Mouse (Mus musculus) small intestine, adult 2 months (tissue): Measurements from ENCODE around the gene St6galnac3. TPM values are rescaled to one million over a fixed set of nuclear protein-coding genes. Genes with fewer than 3 reads are reported as not detected.

ENCODE experiments used
- H3K27ac ChIP-seq: fragments of 200-500 bp; 2 replicates; pipeline ENCODE4 v1.5.1; 2012; ENCODE audit warnings: low read depth, low read length, control low read depth, inconsistent platforms; ENCODE audit not compliant: insufficient read depth
- H3K27me3 ChIP-seq: fragments of 200-500 bp; 2 replicates; pipeline ENCODE4 v1.6.1; 2012; ENCODE audit warnings: mild to moderate bottlenecking, moderate library complexity, low read length, inconsistent platforms; ENCODE audit not compliant: control insufficient read depth, insufficient read depth
- H3K36me3 ChIP-seq: fragments of 200-500 bp; 2 replicates; pipeline ENCODE4 v1.6.1; 2012; ENCODE audit warnings: mild to moderate bottlenecking, low read length, control low read depth, inconsistent platforms; ENCODE audit not compliant: control insufficient read depth, insufficient read depth
- H3K4me1 ChIP-seq: fragments of 200-500 bp; 2 replicates; pipeline ENCODE4 v1.6.1; 2012; ENCODE audit warnings: low read length, inconsistent platforms, mixed read lengths; ENCODE audit not compliant: control insufficient read depth, insufficient read depth, insufficient read length
- H3K4me3 ChIP-seq: fragments of 200-500 bp; 2 replicates; pipeline ENCODE4 v1.5.1; 2012; ENCODE audit warnings: low read depth, mild to moderate bottlenecking, control low read depth, inconsistent platforms, low read length, moderate library complexity
- CTCF ChIP-seq: fragments of 200-500 bp; IDR thresholded peaks from 2 replicates; pipeline ENCODE4 v1.5.1; 2012; ENCODE audit warnings: low read depth, mild to moderate bottlenecking, control low read depth, inconsistent platforms, low read length, moderate library complexity, mixed read lengths; ENCODE audit not compliant: insufficient replicate concordance, insufficient read length; ENCODE audit errors: extremely low read depth
- POLR2A ChIP-seq: fragments of 200-500 bp; IDR thresholded peaks from 2 replicates; pipeline ENCODE4 v1.6.1; 2012; ENCODE audit warnings: low read depth, mild to moderate bottlenecking, control low read depth, inconsistent platforms, low read length, moderate library complexity
- WGBS: fragments of 180-500 bp; shearing (Covaris S2); methylation state at CpG from one replicate; pipeline ENCODE4 v1.1.7; 2018; 5-methylcytosine and 5-hydroxymethylcytosine counted together
- polyA plus RNA-seq: library from polyadenylated mRNA; depleted of rRNA; stranded (reverse); fragments of >200 nt; gene quantifications from 2 replicates; pipeline ENCODE4 v1.2.3, GENCODE M21; 2012

The St6galnac3 gene
- polyA plus RNA-seq, 1 experiment: 1.1 TPM

DNA sequence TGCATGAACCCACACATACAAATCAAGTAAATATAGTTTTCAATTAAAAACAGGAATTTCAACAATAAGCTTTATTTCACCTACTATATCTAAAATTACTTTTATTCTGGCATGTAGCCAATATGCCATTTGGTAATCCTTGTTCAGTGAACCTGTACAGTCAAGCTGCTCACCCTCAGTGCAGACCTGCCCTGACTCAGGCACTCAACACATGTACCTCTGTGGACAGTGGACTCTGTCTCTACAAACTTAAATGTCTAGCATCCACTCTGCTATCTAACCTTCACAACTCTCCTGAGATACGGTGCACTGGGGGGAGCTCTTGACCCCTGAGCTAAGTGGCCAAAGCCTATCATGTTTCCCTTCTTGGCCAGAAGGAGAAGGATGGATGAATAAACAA, 137.4 kb downstream of the St6galnac3 start:
- H3K4me3 ChIP-seq: no peak overlapping the region
- H3K4me1 ChIP-seq: no peaks in the 10 kb centered on the region
- H3K27ac ChIP-seq: no peak overlapping the region
- TF ChIP-seq POLR2A (no peak), CTCF (no peak)
- no peaks in the 10 kb centered on the region for H3K36me3 ChIP-seq
- WGBS: 52% methylated on average over 1 of the region's 1 CpGs
- no peaks in the 10 kb centered on the region; the same call in 1 of the 2 replicates for H3K27me3 ChIP-seq

- no peak for TF ChIP-seq CTCF
- no peak for TF ChIP-seq POLR2A
- H3K27ac ChIP-seq: no peak overlapping the region
- H3K36me3 ChIP-seq: no peaks in the 10 kb centered on the region
- no peaks in the 10 kb centered on the region for H3K4me1 ChIP-seq
- H3K4me3 ChIP-seq: no peak overlapping the region
- WGBS: 76% methylated on average over 3 of the region's 3 CpGs
- no peaks in the 10 kb centered on the region; the same call in 1 of the 2 replicates for H3K27me3 ChIP-seq
Measured at GRCm38 (mm10) chr3:153584836-153585235, 140.1 kb downstream of the St6galnac3 start.

DNA sequence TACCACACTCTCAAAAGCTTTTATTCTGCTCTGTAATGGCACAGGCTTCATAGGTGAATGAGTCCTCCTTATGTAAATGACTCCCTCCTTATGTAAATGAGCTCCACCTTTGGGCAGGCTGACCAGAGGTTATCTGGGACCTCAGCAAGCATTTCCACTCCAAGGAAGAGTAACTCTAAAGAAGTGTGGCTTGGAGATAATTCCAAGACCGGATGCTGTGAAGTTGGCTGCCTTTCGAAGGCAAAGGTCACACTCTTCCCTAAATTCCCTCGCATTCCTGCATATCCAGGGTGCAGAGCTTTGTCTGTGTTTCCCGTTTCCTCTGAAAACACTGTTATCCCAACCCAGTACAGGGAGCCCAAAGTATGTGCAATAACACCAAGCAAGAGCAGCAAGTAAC, 142.9 kb downstream of the St6galnac3 start:
- Histone ChIP-seq H3K27me3 (no peaks in the 10 kb centered on the region; the same call in 1 of the 2 replicates), H3K27ac (no peak overlapping the region), H3K4me1 (no peaks in the 10 kb centered on the region), H3K4me3 (no peak overlapping the region), H3K36me3 (no peaks in the 10 kb centered on the region)
- WGBS: 43% methylated on average over 4 of the region's 4 CpGs
- TF ChIP-seq CTCF: no peak
- no peak for TF ChIP-seq POLR2A

GRCm38 (mm10) chr3:153580625-153581024, 144.3 kb downstream of the St6galnac3 start:
- Histone ChIP-seq H3K27me3 (no peaks in the 10 kb centered on the region), H3K27ac (no peak overlapping the region), H3K4me3 (no peak overlapping the region), H3K36me3 (no peaks in the 10 kb centered on the region), H3K4me1 (no peaks in the 10 kb centered on the region)
- WGBS: 54% methylated on average over 2 of the region's 2 CpGs
- TF ChIP-seq POLR2A (no peak), CTCF (no peak)

DNA sequence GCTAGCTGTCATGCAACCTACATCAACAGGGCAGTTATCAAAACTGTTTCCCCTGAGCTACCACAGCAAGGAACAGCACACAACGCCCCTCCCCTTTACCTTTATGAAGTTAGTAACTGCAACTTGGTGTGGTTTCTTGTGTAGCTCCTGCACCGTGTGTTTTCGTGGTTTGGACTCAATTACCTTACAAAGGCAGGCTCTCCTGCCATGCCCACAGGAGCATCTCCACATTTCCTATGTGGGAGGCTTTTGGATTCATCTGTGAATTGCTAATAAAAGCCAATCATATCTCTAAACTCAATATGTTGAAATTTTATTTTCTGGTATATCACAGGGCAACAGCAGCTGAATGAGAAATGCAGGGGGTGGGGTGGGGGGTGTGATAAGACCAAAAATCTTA, 144.8 kb downstream of the St6galnac3 start:
- Histone ChIP-seq H3K4me3 (no peak overlapping the region), H3K36me3 (no peaks in the 10 kb centered on the region), H3K27ac (no peak overlapping the region), H3K4me1 (no peaks in the 10 kb centered on the region), H3K27me3 (no peaks in the 10 kb centered on the region)
- no peak for TF ChIP-seq POLR2A
- TF ChIP-seq CTCF: no peak
- WGBS: 74% methylated on average over 3 of the region's 3 CpGs

GRCm38 (mm10) chr3:153577286-153577685, 147.7 kb downstream of the St6galnac3 start:
- Histone ChIP-seq H3K4me3 (no peak overlapping the region), H3K27ac (no peak overlapping the region), H3K4me1 (no peaks in the 10 kb centered on the region), H3K27me3 (no peaks in the 10 kb centered on the region), H3K36me3 (no peaks in the 10 kb centered on the region)
- 57% methylated on average over 2 of the region's 2 CpGs for WGBS
- TF ChIP-seq CTCF (no peak), POLR2A (no peak)

DNA sequence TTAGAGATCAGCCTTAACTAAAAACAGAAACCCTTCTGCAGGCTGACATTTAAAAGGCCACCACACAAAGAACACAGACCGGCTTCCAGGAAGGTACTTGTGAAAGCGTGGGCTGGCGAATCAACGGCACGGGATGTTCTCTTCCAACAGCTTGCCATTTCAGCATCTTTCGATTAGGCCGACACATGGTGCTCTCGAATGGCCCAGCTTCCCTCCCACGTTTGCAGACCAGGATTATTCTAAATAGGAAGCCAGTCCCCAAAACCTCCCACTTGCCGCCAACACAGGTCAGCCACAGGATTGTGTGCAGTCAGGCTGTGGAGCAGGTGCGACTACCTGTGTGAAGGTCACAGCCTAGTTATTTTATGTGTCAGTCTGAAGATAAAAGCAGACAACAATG, 153.8 kb downstream of the St6galnac3 start:
- WGBS: 83% methylated on average over 11 of the region's 11 CpGs
- H3K36me3 ChIP-seq: no peaks in the 10 kb centered on the region
- H3K4me3 ChIP-seq: no peak overlapping the region
- no peak overlapping the region for H3K27ac ChIP-seq
- H3K27me3 ChIP-seq: no peaks in the 10 kb centered on the region
- TF ChIP-seq CTCF: no peak
- TF ChIP-seq POLR2A: no peak
- no peaks in the 10 kb centered on the region for H3K4me1 ChIP-seq

GRCm38 (mm10) chr3:153568815-153569214, 156.2 kb downstream of the St6galnac3 start:
- Histone ChIP-seq H3K27ac (no peak overlapping the region), H3K4me3 (no peak overlapping the region), H3K27me3 (no peaks in the 10 kb centered on the region), H3K36me3 (no peaks in the 10 kb centered on the region), H3K4me1 (no peaks in the 10 kb centered on the region)
- WGBS: 72% methylated on average over 3 of the region's 3 CpGs
- TF ChIP-seq POLR2A (no peak), CTCF (no peak)
